Mouse (Mus musculus) layer of hippocampus, postnatal 14 days (tissue): ENCODE results near the gene Mgme1. TPM values are rescaled to one million over a fixed set of nuclear protein-coding genes. Genes with fewer than 3 reads are reported as not detected.

ENCODE experiments used
- DNase-seq, 2 experiments: peaks; one replicate each; pipeline ENCODE4 v3.0.0; 2021 to 2022; ENCODE audit warnings: low spot score in 2 of 2, mixed read lengths in 1 of 2
- long read RNA-seq, 2 experiments: library from polyadenylated mRNA; stranded (forward); transcript quantifications; one replicate each; pipeline ENCODE4 v2.0.0; 2021
- total RNA-seq, 2 experiments: library from RNA; stranded (reverse); gene quantifications; 2 replicates each; pipeline ENCODE4 v1.2.3; 2021

Mgme1 gene
- 1 to 10 TPM; 3.4 to 4.4 TPM for total RNA-seq
- long read RNA-seq, experiment 1, partial matches to known transcripts: 2 of 8 reads
- long read RNA-seq, experiment 1, other reads (novel, unspliced or antisense): 3 of 8 reads
- long read RNA-seq, experiment 2, partial matches to known transcripts: 0 of 5 reads
- long read RNA-seq, experiment 2, other reads (novel, unspliced or antisense): 4 of 5 reads

DNA sequence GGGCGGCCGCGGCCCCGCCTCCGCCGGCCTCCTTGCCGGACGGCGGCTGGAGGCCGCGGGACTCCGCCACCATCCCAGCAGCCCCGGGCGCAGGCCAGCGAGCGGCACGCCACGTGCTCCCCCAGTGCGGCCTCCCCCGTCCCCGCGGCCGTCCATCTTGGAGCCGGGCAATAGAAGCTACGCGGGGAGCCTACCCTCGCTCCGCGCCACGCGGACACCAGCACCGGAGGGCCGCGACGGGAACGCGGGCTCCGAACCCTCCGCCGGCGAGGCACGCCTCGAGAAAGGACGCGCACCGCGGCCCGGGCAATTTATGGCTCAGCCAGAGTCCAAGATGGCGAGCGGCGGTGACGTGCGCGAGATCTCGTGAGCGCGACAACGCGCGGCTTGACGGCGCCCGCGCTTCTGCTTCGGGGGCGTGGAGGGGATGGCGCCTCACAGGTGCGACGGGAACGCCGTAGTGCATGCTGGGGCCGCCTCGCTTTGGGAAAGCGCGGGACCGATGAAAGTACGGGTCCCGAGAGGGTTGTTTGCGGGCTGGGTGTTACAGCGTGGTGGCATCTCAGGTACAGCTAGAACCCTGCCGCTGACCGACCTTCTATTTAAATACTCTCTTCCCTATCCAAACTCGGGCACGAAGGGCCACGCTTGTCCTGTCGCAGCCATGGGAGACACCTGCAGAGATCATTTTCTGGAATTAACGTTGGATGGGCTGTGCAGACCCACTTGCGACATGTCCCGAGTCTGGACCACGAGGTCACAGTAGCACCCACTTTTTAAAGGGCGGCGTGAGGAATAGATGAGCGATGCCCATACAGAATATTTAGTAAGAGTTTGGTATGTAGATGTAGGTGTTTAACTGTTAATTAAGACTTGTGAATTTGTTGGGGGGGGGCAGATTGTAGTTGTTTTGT is at the start of gene Mgme1, which contains the start of gene Snx5:
TSS of gene Mgme1 (plus strand) at position 157 of the 914 bp plus-strand sequence.
TSS of gene Snx5 (minus strand) at position 400 of the 914 bp plus-strand sequence.
- peak; percentile 95 to 97 for DNase-seq

DNA sequence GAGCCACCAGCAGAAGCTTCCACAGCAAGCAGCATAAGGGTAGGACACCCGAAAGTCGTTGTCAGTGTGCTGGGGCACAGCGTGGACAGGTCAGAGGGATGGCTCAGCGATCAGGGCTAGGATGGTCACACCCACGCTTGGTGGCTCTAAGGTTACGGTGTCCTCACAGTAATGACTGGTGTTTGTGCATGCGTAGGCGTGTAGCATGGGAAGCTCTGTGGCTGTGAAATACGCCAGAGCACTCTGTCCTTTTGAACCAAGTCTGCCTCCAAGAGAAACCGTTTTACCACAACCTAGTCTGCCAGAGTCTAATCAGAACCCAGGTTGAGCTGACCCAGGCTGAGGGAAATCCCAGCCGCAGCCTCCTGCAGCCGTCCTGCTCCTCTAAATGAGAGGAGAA is 46.1 kb upstream of the Mgme1 start:
- DNase-seq: no peak

DNA sequence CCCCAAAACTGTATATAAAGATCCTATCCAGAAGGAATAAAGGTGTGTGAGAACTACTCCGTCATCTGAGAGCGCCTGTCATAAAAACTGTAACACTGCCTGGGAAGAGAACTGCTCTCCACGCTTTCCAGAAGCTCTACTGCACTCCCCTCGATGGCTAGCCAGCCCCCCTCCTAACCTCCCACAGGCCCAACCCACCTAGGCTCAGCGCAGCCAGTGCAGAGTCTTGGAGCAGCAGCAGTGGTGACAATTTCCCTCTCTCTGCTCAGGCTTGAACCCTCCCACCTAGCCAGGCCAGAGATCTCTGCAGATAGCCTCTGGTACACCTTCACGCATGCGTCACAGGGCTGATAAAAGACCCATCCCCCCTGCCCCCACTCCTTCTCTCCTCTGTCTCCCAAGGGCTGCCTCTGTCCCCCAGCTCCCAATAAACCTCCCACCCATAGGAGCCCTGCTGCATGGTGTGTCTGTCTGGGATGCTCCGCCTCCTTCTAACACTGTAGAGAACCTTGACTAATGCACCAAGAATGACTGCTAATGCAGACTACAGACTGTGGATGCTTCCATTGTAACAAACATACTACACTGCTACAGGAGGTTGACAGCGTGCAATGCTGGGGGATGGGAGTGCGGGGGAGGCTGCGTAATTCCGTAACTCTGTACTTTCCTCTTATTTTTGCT is 43.4 kb upstream of the Mgme1 start:
- DNase-seq: no peak

DNA sequence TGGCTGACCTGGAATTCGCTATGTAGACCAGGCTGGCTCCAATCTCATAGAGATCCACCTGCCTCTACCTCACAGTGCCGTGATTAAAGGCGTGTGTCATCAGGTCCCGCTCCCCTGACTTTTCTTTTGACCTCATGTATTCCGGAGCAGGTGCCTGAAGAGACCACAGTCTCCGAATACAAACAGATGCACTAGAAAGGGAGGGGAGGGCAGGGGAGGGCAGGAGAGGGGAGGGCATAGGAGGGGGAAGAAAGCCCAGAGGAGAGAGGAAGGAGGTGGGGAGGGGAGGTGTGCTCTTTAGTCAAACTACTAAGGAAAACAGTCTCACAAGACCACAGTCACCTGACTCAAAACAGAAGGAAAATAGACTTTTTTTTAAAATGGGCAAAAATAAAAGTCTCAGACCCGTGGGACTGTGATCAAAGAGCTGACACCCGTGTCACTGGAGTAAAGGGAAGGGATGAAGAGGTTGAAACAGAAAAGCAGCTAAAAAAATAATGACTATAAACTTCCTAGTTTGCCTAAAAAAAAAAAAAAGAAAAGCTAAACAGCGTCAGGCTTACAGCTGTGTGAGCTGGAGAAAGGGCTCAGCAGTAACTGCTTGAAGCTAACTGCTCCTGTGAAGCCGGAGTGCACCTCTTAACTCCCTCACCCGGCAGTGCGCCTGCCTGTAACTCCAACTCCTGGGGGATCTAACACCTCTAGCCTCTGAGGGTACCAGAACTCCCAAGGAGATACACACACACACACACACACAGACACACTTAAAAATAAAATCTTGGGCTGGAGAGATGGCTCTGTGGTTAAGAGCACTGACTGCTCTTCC is 41.7 kb upstream of the Mgme1 start:
- no peak for DNase-seq

DNA sequence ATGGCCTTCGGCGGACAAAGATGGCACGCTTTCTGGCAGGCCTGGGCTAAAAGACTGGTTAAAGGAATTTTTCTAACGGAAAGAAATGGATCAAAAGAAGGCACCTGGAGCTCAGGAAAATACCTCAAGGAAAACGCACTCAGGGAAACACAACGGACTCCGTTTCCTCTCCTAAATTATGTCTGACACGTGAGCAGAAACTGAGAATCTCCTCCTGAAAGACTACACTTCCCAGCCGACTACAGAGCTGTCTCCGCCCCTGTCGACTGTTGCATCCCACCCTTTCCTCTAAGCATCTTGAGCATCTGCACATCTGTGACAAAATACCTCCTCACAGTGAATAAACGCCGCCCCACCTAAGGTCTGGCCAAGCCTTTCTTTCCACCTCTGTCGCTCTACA is 40.8 kb upstream of the Mgme1 start:
- no peak for DNase-seq

DNA sequence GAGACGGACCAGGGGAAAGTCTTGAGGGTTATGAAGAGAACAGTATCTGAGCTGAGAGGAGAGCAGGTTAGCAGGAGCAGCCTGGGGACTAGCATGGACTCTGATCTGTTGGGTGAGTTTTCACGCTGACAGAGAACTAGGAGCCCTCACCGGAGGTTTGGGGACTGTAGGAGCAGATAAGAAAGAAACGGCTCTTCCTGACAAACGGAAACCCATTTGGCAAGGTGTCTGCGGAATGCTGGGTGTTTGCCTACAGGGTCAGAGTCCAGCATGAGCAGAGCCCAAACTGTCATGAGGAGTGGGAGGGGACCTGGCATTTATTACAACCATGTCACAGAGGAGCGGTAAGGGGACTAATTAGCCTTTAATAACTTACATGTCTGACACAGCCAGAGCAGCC is 40.0 kb upstream of the Mgme1 start:
- no peak for DNase-seq

DNA sequence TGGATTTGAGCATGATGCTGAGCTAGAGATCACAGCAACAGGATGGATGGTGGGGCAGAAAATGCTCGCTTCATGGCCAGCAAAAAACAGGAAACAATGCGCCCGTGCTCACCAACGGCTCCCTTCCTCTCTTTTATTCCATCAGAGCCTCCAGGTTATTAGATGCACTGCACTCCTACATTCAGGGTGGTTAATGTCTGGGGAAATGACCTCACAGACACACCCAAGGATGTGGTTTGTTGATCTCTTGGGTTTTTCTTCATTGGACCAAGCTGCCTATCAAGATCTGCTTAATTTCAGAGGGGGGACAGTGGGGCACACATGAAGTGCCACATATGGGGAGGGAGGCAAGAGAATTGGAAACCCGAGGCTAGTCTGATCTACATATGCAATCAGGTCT is 39.3 kb upstream of the Mgme1 start:
- DNase-seq: no peak

DNA sequence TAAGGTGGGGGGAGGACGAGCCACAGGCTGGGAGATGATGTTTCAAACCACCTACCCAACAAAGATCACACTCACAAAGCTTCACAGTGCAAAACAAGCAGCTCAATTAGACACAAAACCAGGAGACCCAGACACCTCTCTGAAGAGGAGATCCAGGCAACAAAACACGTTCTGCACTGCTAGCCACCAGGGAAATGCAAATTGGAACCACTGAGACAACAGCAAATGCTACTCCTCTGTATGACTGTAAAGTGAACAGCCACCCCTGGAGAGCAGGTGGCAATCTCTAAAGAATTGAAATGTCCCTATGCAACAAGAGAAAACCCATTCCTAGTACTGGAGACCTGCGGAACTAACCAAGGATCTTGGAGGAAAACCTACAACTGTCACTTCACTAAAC is 36.9 kb upstream of the Mgme1 start:
- DNase-seq: no peak

DNA sequence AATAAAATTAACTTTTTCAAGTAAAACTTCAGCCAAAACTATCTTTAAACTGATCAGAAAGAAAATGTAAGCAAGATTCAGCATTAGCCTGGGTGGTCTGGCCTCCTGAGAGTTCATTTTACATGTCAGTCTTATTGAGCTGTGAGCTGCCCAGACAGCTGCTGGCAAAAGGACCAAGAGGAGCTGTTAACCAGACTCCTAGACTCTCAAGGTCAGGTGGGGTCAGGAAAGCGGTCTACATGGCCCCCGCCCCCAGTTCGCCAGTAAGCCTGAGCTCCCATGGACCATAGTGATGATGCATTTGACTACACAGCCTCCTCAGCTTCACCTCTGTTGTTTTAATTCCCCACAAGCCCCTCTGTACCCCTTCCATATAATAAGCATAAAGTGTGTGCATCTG is 34.7 kb upstream of the Mgme1 start:
- DNase-seq: no peak

DNA sequence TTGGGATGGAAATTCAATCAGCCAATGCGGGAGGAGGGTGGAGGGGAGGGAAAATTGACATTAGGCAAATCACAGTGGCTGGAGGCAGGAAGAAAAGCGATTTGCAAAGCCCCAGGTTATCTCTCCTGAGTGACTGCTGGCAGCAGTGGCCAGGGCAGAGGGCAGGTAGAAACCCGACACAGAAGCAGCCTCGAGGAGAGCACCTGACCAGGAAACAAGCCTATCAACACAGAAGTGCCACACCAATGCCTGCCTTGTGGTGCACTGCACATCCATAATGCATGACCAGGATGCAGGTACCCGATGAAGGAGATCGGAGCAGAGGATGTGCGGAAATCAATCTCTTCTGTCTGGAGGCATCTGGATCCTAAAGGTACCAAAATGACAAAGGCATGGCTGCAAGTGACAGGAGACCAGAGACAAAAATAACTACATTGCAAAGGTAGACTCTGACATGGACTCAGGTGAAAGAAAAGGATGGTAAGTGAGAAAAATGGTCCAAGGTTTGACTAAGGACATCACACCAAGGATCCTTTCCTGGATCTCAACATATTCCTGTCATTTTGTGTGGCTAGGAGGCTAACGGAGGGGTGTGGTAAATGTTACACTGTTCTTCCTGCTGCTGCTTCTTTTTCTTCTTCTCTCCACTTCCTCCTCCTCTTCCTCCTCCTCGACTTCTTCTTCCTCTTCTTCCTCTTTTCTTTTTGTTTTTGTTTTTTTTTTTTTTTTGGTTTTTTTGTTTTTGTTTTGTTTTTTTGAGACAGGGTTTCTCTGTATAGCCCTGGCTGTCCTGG is 33.5 kb upstream of the Mgme1 start:
- DNase-seq: no peak

DNA sequence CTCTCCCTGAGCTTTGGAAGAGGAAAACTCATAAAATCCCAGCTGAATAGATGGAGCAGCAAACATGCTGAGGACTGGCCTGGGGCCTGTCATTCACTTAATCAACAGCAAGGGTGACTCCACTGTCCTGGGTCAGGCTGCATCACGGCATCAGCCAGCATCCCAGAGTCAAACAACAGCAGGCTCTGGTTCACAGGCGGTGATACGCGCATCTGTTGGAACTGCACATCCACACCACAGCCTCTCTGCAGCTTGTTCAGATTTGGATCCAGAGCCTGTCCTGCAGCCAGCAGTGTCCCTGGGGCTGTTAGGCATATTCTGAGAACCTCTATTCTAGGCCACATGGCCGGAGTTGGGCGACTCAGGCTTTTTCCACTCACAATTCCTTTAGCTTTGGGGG is 32.1 kb upstream of the Mgme1 start:
- no peak for DNase-seq

DNA sequence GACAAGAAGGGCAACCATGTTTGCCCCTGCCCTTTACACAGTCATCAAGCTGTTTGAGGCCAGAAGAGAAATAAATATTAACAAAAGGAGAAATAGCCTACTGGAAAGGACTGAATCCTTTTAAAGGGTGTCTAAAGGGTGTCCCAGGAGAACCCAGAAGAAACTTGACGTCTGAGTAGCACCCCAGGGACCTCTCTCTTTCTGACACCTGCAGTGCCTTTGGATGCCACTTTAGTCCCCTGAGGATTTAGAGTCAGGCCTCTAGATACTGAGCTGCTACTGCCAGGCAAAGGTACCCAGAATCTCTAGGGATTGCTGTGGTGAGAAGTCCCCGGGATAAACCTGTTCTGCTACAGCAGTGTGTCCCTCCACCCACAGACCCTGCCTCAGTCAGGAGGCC is 31.1 kb upstream of the Mgme1 start:
- DNase-seq: no peak

DNA sequence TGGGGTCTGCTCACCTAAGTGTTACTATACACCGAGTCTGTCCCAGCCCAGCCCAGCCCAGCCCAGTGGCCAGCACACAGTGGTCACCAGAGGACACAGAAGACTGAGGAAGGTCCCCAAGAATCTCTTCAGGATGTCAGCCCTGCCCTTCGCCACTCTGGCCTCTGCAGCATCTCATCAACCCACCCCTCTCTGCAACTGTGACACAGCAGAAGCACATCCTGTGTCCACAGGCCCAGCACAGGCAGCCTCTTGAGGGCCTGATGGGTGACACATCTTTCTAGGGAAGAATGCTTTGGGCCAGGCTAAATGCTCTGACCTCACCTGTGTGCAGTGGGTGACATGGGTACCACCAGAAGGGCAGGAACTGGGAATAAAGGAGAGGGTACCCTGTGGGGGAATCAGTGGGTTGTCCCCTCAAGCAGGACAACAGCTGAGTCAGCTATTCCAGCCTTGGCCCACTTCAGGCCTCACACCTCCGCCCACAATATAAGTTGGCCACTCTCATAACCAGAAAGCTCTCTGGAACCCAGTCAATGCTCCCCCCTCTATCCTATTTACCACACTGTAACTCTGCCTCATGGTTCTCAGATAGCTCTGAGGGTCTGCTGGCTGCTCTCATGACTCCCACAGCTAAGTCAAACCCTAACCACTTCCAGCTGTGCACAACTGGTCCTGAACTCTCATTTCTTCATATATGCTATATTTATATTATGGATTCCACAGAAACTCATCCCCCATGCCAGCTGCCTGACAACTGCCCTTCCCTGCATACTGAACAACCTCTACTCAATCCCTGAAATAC is 30.2 kb upstream of the Mgme1 start:
- no peak for DNase-seq

DNA sequence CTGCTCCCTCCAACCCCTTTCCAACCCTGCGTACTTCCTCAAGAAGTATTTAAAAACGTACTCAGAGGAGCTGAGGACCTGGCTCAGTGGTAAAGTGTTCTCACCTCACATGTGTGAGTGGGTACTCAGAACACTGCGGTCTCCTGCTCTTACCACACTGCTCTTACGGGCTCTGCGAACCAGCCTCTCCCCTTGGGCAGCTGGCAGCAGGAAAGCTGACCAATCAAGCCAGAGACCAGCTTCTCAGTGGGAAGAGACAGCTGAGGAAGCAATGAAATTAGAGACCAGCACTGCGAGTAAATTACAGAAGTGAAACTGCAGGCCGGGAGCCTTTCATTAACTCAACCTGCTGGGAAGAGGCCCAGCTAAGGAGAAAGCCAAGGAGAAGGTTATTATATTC is 25.0 kb upstream of the Mgme1 start:
- no peak for DNase-seq

DNA sequence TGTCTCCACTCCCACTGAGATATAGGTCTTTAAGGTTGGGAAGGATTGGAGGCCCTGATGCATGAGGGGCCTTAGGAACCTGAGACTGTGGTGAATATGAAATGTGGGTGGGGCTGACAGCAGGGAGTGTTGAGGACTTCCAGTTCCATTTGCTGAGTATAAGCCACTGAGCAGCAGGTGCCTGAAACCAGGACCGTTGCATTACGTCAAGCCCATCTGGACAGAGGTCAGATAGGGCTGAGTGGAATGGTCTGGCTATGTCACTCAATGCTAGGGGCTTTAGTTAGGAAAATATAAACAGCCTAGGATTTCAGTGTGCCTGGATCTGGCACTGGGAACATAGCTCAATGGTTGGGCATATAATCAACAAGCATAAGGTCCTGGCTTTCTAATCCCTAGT is 24.2 kb upstream of the Mgme1 start:
- DNase-seq: no peak

DNA sequence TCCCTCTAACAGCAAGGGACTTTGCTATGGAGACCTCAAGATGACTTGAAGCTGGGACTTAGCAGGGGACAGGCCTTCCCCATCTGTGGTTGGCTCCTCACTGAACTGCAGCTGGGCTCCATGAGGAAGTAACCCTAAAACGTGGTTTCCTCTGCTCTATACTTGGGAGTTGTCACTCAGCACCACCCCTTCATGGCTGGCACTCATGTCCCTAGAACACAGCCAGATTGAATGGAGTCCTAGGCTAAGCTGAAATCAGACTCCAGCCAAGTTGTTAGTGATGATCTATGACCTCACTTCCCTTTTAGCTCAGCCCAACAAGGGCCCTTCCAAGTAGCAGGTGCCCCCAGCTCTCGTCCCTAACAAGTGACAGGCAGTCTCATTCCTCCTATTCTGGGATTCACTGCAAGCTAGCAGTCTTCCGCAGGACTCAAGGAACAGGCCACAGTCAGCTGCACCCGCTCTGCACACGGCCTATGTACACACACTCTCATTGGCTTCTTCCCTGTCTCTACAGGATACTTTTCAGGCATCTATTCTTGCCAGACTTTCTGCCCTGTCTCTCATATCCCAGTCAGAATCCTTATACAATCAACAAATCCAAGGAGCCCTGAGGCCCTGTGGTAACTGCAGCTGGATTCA is 23.0 kb upstream of the Mgme1 start:
- no peak for DNase-seq

DNA sequence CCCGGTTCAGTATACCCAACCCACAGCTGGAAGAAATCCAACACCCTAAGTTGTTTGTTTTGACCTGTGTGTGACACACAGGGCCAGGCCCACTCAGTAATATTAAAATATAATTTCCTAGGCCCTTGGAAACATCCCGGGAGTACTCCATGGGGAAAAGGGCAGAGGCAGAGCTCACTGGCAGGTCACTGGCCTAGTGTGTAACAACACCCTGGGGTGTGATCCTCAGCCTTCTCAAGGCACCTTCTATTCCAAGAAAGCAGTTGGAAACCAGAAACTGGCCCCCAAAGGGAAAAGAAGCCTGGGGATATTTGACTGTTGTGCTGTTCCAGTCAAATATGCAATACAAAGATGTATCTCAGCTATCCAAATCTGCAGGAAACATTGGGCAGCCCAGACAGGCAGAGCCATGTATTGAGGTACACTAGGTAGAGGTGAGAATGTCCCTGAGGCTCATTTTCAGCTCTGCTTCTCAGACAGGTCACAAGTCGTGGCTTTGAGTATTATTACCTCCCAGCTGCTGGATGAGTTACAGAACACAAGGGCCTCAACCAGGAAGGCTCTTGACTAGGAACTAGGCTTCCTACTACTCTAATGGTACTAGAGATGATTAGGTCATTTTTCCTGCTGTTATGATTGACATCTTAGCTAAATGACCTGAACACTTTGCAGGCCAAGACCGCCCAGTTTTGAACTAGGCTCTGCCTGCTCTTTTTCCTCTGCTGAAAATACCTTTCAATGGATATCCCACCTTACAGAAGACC is 21.7 kb upstream of the Mgme1 start:
- DNase-seq: no peak

DNA sequence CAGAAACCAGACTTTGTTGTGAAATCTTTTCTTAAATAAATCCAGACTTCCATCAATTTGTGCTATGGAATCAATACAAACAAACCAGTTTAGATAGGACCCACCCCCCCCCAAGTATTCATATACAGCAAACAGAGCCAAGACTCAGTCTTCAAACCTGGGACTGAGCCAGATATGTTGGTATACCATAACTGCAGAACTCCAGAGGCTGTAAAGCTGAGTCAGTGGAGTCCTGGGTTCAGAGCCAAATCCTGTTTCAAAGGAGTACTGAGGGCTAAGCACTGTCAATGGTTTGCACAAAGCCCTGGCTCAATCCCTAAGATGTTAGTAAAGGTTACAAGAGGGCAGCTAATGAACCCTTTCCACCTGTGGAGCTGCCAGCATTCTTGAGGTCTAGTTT is 20.4 kb upstream of the Mgme1 start:
- DNase-seq: no peak
